Mouse (Mus musculus) limb, embryonic 13.5 days (tissue): ENCODE results near the gene Tox3. TPM values are rescaled to one million over a fixed set of nuclear protein-coding genes. Genes with fewer than 3 reads are reported as not detected.

Experiments used
- ATAC-seq: fragments of 200-750 bp; cut with Nextera tagmentation; 2 replicates; pipeline ENCODE4 v1.8.0; 2017; ENCODE audit warnings: low read depth, moderate number of reproducible peaks, moderate TSS enrichment; ENCODE audit not compliant: low FRiP score
- H3K27ac ChIP-seq: fragments of 300-500 bp; sonication (generic); 2 replicates; pipeline ENCODE4 v1.5.1; 2015; ENCODE audit warnings: inconsistent platforms, mild to moderate bottlenecking, moderate library complexity
- H3K27me3 ChIP-seq: fragments of 300-500 bp; sonication (generic); 2 replicates; pipeline ENCODE4 v1.6.1; 2015; ENCODE audit warnings: mild to moderate bottlenecking, inconsistent platforms
- H3K36me3 ChIP-seq: fragments of 300-500 bp; sonication (generic); 2 replicates; pipeline ENCODE4 v1.6.1; 2015; ENCODE audit warnings: inconsistent platforms, mild to moderate bottlenecking, moderate library complexity
- H3K4me1 ChIP-seq: fragments of 300-500 bp; sonication (generic); 2 replicates; pipeline ENCODE4 v1.6.1; 2015; ENCODE audit warnings: inconsistent platforms
- H3K4me2 ChIP-seq: fragments of 300-500 bp; sonication (generic); replicated peaks from 2 replicates; pipeline ENCODE4 v1.6.1; 2015; ENCODE audit warnings: inconsistent platforms, mild to moderate bottlenecking, moderate library complexity
- H3K4me3 ChIP-seq: fragments of 300-500 bp; sonication (generic); 2 replicates; pipeline ENCODE4 v1.5.1; 2015; ENCODE audit warnings: moderate library complexity, mild to moderate bottlenecking, inconsistent platforms
- H3K9ac ChIP-seq: fragments of 300-500 bp; sonication (generic); 2 replicates; pipeline ENCODE4 v1.6.1; 2015; ENCODE audit warnings: mild to moderate bottlenecking, inconsistent platforms
- H3K9me3 ChIP-seq: fragments of 300-500 bp; sonication (generic); 2 replicates; pipeline ENCODE4 v1.6.1; 2016; ENCODE audit warnings: inconsistent platforms
- WGBS: fragments of 180-500 bp; shearing (Covaris S2); methylation state at CpG from one replicate; pipeline ENCODE4 v1.1.7; 2015; 5-methylcytosine and 5-hydroxymethylcytosine counted together
- polyA plus RNA-seq: library from polyadenylated mRNA; unstranded; fragments of >200 nt; fragmentation: Nextera tagmentation; extraction: Ambion mirVana; gene quantifications from 2 replicates; pipeline ENCODE4 v1.2.1, GENCODE M21; 2015

Gene Tox3
- polyA plus RNA-seq, 1 experiment from 2014 or later, result 7.4 TPM

DNA sequence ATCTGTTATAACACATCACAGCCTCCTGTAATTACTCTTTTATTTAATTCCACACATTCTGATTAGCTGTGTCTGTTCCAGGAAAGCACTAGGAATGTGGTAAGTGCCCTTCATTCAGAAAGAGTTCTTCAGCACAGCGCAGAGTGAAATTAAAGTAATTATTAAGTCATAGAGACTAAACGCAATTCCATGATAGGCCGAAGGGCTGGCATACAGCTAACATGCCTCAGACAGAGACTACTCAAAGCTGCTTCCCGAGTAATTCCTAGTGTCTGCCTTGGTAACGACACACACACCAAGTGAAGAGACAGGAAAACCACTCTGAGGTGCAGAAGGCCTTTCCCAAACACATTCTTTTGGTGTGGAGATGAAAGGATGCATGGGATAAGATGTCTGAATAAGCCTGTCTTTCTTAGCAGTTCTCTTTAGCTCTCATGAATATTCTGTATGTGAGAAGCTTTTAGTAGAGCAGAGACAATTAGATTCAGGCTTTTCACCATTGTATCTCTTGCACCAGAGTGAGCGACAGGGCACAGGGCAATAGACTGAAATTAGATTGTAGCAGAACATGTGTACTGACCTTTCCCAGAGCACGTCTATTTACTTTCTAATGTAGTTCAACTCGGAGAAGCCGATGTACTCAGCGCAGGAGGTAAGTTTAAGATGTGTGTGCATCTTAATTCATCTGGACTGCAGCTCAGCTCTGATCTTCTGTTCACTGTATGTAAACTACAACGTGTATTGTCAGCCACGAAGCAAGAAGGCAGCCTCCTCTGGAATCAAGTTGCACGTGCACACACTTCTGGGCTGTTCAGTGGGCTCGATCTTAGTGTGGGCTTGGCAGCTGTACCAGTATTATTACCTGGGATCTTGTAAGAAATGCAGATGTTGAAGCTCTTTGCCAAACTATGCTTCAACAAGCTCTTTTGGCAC lies 138.8 kb downstream of the Tox3 start:
- no peak overlapping the region for H3K4me2 ChIP-seq
- no peaks in the 10 kb centered on the region for H3K9me3 ChIP-seq
- 75% methylated on average over 14 of the region's 14 CpGs for WGBS
- H3K4me3 ChIP-seq, result no peak overlapping the region
- no peak for ATAC-seq
- no peak overlapping the region for H3K27ac ChIP-seq
- no peaks in the 10 kb centered on the region for H3K36me3 ChIP-seq
- H3K4me1 ChIP-seq, result no peaks in the 10 kb centered on the region
- H3K27me3 ChIP-seq, result no peaks in the 10 kb centered on the region
- no peak overlapping the region for H3K9ac ChIP-seq
